Mouse (Mus musculus) lung, adult 2 months (tissue): ENCODE results near the gene Cntf.

Experiments
- CTCF ChIP-seq: fragments of 200-500 bp; IDR thresholded peaks from 2 replicates; pipeline ENCODE4 v1.5.1; 2011; ENCODE audit warnings: mild to moderate bottlenecking, low read length, control low read depth; ENCODE audit not compliant: insufficient read depth
- POLR2A ChIP-seq: fragments of 200-500 bp; IDR thresholded peaks from 2 replicates; pipeline ENCODE4 v1.6.1; 2011; ENCODE audit warnings: low read depth, mild to moderate bottlenecking, control low read depth, low read length, borderline replicate concordance; ENCODE audit errors: extremely low read depth

- no peak for TF ChIP-seq CTCF
- TF ChIP-seq POLR2A = no peak
These were observed 40.3 kb upstream of the Cntf start for GRCm38 (mm10) chr19:12805730-12806129.
